Mouse (Mus musculus) layer of hippocampus, adult 9-11 months (tissue): ENCODE measurements around the gene 9430038I01Rik.
A peak's percentile ranks its signal among the peaks of the same experiment; 100 is the strongest.
"Not testable (repeated sequence)": the region's sequence is repeated elsewhere in the genome, so short reads cannot be mapped to it uniquely, and the experiment has no call there.

Experiments used
- DNase-seq: peaks from one replicate; pipeline ENCODE4 v3.0.0; 2022

9430038I01Rik gene

DNA sequence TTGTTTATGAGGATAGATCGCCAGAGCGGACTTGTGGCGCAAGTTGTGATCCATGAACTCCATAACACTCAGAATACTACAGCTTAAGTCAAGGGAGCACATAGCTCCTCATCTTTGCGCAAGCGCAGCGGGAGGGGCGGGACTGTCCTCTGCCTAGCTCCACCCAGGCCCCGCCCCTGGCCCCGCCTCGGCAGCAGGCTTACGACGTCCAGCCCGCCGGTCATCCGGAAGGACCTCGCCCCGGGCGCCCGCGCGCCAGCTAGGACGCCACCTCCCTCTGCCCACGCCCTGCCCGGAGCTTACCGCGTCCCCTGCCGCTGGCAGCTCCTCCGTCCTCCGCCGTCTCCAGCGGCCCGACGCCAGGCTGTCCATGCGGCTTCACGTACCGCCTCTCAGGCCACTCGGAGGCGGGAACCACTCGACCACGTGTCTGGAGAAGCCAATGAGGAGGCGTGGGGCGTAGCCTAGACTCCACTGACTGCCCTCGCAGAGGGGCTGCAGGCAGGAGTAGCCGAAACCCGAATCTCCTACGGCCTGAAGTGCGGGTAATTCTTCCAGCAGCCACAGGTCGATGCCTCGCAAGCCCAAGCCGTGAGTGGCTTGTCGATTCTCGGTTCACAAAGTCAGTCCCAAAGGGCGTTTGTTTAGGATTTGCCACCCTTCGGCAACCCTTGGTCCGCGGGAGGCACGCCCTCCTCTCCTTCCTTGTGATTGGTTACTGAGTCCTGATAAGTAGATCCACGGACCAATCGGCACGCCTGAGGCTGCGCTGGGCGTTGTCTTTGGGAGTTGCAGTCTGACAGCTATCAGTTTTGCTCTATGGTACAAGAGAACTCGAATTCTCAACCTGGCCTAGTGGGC is at the start of gene 9430038I01Rik:
Gene 9430038I01Rik, minus strand, starts transcription at position 426 of the 861 bp plus-strand sequence.
- peak; percentile 96 for DNase-seq

DNA sequence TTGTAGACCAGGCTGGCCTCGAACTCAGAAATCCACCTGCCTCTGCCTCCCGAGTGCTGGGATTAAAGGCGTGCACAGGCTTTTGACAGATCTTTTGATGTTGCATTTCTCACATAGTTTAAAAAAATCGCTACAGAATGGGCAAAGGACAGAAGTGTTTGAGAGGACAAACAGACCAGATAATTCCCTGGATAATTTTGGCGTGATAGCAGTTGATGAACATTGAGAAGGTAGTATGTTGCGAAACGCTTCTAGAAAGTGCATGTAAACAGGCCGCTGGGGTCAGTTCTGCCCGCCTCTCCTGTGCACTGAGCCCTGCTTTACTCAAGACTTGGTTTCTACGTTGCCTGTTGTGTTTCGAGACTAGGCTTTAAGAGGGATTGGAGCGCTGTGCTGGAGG is 34.8 kb upstream of the 9430038I01Rik start:
- no peak for DNase-seq

DNA sequence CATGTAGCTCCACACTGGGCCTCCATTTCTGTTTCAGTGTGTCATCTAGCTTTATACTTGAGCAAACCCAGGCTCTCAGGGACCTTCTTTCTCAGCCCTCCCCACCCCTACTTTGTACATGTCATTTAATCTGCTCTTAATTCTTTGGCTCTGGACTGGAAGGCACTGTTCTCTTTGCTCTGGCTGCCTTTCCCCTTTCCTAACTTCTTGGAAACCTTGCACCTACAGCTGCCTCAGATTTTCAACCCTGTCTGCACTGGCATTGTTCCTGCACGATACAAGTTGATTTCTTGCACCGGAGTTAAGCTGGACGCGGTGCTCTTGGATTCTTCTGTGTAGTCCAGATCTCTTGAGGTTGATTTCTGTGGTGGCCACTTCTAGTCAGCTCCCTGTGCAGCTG is 32.4 kb upstream of the 9430038I01Rik start:
- no peak for DNase-seq

DNA sequence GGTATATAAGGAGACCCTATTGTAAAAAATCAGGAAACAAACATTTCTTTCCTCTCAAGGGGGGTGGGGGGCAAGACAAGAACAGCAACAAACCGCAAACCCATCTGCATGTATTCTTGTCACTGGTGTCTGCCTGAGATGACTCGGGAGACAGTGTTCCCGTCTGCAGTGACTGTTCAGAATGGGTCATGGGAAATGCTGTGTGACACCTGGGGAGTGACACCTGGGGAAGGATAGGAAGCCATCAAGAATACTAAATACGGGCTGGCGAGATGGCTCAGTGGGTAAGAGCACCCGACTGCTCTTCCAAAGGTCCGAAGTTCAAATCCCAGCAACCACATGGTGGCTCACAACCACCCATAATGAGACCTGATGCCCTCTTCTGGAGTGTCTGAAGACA is 28.4 kb upstream of the 9430038I01Rik start:
- DNase-seq, result not testable (repeated sequence)

DNA sequence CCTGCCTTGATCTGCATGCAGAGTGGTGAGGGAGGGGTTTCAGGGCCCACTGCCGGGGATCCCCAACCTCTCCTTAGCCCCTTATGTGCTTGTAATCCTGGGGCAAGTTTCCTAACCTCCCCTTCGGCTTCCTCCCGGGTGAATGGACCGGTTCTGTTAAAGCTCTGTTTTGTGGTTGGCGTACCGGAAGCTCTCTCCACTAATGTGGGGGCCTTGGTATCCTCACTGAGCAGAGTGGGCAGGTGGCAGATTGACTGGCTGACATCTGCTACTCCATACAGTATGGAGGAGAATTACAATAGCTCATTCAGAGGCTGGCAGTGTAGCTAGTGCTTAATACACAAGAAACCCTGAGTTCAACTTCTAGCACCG is 27.6 kb upstream of the 9430038I01Rik start:
- peak; percentile 80 for DNase-seq

DNA sequence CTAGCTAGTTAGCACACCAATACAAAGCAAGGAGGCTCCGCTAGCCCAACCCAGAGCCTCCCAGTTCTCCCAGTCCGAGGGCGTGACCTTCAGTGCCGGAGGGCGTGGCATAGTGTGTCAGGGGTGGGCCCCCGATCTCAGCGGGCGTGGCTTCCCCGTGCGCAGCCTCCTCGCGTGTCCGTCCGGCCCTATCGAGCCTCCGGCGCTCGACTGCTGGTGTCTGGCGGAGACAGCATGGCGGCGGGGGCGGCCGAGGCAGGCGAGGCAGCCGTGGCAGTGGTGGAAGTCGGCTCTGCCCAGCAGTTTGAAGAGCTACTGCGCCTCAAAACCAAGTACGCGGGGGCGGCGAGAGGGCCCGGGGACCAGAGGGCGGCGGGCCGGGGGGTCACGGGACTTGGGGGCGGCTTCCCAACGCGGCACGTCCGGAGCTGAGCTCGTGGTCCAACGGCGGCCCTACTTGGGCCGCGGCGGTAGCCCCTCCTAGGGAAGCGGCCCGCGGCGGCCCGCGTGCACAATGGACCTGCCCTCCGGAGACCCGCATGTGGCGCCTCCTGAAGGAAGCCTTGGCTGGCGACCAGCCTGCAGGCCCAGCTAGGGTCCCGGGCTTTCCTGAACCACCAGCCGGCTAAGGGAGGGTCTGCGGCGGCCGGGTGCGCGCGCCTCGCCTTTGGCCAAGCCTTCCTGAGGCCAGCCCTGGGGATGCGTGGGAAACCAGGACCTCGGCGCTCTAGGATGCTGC is 27.0 kb upstream of the 9430038I01Rik start, which contains the start of gene Glrx3:
Gene Glrx3, plus strand, starts transcription at position 175 of the 739 bp plus-strand sequence.
- DNase-seq, result peak; percentile 96

DNA sequence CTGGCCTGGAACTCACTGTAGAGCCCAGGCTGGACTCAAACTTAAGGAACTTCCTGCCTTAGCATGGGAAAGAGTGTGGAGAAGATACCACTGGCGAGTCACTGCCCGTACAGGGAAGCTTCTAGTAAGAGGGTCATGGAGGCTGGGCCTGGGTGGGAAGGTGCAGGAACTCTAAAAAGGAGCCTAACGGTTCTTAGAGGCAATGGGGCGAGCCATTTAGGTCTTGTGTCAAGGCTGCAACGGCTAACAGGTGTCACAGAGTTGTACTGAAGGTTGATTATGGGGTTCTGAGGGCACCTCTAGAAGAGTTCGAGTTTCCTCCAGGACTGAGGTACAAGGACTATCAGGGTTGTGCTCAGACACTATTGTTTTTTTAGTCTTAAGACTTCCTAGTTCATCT is 26.3 kb upstream of the 9430038I01Rik start:
- DNase-seq, result no peak

DNA sequence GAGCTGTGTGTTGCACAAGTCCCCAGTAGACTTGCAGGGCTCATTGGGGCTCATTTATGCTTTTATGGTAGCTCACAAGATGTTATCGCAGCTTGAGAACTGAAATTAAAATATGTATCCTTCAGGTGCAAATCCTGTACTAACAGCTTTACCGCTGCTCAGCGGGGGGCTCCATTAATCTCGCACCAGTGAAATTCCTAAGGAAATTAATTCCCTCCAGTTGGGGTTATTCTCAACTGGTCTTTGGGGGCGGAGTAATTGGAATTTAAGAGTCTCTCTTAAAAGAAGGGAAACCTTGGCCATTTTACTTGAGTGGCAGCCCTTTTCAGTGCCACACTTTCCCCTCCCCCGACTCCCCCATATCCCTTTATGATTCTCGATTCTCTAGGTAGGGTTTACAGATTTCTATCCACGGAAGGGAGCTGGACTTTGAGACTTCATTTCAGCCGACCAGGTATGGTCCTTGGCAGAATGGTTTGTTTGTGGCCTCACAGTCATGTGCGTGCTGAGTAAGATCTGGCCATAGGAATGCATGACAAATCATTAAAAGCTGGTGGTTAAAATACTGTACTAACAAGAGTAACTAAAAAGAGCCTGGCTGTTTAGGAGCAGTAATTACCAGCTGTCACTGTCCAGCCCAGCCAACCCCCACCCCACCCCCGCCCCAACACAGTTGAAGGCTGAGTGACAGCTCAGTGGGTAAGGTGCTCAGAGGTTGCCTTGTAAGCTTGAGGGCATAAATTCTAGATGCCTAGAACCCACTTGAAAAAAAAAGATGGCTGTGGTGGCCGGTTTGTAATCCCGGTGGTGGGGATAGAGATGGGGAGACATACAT is 21.4 kb upstream of the 9430038I01Rik start:
- DNase-seq, result no peak

DNA sequence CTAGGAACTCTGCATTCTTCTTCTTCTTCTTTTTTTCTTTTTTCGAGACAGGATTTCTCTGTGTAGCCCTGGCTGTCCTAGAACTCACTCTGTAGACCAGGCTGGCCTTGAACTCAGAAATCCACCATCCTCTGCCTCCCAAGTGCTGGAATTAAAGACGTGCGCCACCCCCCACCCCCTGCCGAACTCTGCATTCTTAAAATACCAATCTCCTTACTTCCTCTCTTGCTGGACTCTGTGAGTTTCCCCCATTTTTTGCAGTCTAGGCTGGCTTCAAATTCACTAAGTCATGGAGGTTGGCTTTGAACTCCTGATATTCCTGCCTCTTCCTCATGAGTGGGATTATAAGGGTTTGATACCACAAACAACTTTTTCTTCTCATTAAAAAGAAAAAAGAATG is 16.1 kb upstream of the 9430038I01Rik start:
- DNase-seq, result no peak

DNA sequence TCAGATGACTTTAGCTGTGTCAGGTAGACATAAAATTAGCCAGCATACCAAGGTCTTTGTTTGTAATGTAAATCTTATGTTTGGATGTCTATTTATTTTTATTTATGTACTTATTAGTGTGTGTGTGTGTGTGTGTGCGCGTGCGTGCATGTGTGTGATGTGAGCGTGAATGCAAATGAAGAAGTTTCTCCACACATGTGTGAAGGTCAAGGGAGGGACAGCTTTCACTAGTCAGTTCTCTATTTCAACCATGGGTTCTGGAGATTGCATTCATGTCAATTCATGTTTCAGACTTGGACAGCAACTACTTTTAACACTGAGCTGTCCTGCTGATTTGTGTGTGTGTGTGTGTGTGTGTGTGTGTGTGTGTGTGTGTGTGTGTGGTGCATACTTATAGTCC is 10.7 kb upstream of the 9430038I01Rik start:
- DNase-seq, result no peak

DNA sequence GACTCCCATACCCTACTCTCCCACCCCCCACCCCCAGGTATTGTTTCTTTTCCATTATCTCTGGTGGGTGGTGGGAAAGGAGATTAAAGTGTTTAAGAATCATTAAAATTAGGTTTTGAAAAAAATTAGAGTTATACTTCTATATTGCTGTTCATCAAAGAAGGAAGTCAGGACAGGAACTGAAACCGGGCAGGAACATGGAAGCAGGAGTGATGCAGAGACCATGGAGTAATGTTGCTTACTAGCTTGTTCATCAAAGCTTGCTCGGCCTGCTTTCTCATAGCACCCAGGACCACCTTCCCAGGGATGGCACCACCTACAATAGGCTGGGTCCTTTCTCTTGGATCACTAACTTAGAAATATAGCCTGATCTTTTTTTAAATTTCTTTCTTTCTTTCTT is 10.0 kb upstream of the 9430038I01Rik start:
- DNase-seq, result no peak

DNA sequence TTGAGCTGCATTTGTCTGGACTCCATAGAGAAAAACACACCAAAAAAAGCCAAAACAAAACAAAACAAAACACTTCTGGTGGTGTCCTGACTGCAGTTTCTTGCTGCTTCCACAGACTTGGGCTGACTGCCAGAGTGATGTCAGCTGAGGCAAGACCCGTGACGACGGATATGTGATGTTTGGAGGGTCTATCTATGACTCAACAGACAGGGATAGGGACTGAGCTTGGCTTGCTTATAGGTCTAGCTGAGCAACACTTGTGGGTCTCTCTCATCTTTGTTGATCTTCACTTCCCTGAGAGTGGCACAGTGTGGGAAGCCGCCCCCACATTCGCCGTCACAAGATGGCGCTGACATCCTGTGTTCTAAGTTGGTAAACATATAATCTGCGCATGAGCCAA is 4.1 kb upstream of the 9430038I01Rik start:
- DNase-seq, result no peak

DNA sequence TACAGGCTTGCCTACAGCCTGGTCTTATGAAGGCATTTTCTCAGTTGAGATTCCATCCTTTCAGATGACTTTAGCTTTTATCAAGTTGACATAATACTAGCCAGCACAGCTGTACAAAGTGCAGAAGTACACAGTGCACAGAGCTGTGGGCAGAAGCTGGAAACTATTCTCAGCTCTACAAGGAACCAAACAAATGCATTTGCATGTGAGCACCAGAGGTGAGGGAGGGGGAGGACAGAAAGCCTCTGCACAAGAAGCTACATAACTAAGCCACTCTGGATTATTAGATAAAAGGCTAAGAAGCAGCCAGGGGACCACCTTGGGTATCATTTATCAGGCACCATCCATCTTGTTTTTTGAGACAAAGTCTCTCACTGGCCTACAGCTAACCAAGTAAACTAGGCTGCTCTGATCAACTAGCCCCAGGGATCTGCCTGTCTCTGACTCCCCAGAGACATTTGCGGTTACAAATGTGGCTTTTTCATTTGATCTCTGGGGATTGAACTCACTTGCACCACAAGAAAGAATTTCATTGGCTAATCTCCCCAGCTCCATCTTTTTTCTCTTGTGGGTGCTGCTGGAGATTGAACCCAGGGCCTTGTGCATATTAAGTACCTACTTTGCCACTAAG is 3.0 kb downstream of the 9430038I01Rik start:
- DNase-seq, result no peak

DNA sequence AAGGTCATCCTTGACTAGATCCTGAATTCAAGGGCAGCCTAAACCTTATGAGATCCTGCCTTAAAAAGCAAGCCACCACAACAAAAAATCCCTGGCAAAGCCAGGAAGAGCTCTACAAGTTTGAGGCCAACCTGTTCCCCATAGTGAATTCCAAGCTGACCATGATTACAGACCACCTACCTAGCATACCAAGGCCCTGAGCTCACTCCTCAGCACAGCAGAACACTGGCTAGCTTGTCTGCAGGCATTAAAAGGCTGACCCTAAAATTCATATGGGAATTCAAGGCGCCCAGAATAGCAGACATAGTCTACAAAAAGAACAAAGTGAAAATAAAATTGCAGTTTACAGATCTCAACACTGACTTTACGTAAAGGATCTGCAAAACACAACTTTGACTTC is 6.4 kb downstream of the 9430038I01Rik start:
- no peak for DNase-seq

DNA sequence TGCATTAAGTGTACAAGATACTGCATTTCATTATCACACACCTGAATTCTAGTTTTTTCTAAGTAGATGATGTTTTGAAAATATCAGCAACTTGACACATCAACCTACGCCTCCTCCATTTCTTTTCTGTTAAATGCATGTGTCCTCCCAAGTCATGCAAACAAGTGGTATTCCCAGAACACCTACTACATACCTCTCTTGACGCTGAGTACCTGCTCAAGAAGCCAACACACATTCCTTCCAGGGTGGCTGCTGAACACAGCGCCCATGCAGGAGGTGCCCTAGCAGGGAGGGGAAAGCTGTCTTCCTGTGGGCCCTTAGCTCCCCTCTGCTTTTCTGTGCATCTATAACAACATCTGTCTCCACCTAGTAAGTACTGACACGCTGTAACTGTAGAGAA is 11.6 kb downstream of the 9430038I01Rik start:
- DNase-seq, result no peak

DNA sequence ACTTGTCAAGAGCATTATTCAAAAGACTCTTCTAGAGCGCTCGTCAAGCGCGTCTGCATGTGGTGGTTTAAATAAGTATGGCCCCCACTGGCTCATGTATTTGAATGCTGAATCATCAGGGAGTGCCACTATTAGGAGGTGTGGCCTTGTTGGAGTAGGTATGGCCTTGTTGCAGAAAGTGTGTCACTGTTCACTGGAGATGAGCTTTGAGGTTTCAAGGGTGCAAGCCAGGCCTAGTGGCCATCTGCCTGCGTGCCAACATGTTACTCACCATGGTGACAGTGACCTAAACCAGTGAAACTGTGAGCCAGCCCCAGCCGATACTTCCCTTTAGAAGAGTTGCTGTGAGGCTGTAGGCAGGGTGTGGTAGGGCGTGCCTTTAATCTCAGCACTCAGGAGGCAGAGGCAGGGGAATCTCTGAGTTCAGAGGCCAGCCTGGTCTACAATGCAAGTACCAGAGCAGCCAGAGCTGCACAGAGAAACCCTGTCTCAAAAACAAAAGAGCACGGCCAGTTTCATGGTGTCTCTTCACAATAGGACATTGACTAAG is 13.1 kb downstream of the 9430038I01Rik start:
- DNase-seq, result no peak

DNA sequence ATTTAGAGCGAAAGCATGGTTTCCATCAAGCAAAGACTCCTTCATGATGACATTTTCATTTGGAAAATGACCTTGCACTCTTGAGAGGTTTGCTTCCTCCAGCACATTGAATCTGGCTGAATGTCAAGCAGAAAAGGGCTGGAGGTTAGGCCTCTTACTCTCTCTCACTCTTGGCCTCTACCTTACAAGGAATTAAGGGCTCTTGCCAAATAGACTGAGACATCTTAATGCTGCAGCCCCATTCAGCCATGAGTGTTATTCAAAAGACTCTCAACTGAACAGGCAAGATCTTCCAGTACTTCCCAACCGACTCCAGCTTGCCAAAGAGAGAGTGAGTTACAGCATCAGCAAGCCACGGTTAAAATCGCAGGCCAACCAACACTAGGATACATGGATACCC is 15.1 kb downstream of the 9430038I01Rik start:
- DNase-seq, result no peak

DNA sequence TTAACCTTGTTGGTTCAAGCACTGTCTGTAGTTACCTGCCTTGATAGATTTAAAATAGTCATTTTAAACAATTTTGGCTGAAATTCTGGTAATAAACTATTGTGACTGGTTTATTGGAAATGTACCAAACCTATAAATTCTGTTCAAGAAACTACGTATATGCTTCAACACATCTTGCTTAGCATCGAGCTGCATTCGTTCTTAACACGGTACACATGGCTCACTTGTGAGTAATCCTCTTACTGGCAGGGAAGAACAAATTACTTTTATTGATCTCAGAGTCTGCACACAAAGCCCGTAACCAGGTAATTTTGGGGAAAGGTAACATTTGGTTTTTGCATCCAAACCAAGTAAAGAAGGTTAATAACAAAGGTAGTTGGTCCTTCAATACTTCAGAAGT is 22.7 kb downstream of the 9430038I01Rik start:
- DNase-seq, result no peak

DNA sequence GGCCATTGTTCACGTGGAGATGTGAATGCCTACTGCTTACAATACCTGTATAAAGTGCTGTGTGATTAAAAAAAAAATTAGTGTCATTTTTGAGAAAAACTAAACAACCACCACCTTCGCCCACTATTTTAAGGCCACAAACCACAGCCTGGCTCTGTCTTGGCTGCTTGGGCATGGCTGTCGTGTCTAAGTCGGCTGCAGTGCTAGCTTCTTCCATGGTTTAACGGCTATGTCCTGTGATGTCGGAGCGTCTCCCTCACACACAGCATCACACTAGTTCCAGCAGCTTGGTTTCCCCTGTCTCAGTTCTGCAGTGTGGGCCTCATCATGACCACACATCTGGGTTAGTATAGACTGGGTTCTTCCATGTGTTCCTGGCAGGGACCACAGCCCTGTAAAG is 35.6 kb downstream of the 9430038I01Rik start:
- no peak for DNase-seq

DNA sequence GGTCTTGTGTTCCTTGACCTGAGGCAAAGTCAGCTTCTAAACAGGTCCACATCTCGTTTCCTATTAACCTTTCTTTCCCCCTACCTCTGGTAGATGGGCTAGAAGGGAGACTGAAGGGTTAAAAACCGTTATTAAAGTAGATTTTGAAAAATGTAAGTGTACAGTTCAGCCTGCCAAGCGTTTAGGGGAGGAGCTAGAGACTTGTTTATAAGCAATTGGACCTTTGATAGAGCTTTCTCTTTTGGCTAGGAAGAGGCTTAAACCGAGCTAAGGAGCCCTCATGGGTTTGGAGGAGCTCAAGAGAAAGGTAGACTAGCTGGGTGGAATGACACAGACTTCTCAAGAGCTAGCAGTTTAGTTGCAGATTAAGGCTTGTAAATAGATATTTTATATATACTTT is 38.8 kb downstream of the 9430038I01Rik start:
- no peak for DNase-seq

DNA sequence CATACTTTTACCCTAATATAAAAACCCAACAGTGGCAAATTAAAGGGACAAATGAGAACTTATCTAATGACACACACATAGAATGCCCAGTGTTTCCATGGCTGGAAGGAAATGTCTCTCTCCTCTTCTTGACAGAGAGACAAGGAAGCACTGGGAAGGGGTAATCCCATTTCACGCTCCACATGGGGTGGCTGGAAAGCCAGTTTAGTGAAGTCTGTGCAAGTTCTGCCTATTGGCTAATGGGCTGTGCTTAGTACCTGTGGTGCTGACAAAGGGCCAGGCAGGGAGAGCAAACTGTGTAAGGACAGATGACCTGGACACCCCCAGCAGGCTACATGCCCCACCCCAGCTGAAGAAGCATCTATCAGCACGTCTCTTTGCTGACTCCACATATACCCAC is 40.4 kb downstream of the 9430038I01Rik start:
- no peak for DNase-seq

DNA sequence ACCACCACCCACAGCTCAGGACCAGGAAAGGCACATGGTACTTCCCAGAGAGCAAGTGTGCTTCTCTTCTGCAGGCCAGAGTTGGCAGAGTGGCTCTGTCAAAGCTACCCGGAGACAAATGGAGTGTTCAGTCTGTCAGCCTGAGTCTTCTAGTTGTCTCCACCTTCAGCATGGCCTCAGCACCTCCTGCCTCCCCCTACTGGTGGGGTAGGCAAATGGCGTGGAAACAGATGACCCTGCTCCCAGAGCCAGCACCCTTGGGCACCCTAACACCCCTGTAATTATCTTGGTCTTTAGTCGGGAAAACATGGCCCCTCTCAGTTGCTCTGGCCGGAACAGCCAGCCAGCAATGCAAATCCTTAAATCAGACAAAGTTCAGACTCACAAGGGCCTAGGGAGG is 43.8 kb downstream of the 9430038I01Rik start:
- no peak for DNase-seq

DNA sequence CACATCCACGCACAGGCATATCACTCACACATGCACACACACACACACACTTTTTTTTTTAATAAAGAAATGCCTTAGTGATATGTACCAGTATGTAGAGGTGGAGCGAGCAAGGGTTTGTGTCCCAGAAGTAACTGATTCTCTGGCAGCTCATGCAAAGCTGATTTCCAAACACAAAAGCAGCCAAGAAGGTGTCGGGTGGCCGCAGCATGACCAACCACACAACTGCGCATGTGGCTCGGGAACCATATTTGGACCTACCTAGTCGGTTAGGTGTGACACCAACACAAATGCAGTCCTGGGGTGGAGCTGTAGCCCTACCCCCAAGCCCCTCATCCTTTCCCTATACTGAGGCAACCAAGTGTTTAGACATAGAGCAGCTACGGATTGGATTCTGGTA is 45.5 kb downstream of the 9430038I01Rik start:
- DNase-seq, result no peak
